Mouse (Mus musculus) gastrocnemius, postnatal 14 days (tissue): Measurements from ENCODE around the gene Des. TPM values are rescaled to one million over a fixed set of nuclear protein-coding genes. Genes with fewer than 3 reads are reported as not detected.
A peak's percentile ranks its signal among the peaks of the same experiment; 100 is the strongest.

Experiments
- DNase-seq: peaks from one replicate; pipeline ENCODE4 v3.0.0; 2021; ENCODE audit warnings: mixed read lengths
- intact Hi-C: fragments of 180-260 bp; cut with DNase I; formaldehyde crosslinking; loops from one replicate; pipeline ENCODE4 v1.15.1; 2025; ENCODE audit warnings: low total_unique reads
- total RNA-seq, 2 experiments: library from RNA; stranded (reverse); gene quantifications; 2 replicates each; pipeline ENCODE4 v1.2.3; 2021

The Des gene
- total RNA-seq, 2 experiments from 2014 or later, result 1,553 to 1,562 TPM

GRCm38 (mm10) chr1:75344291-75345035, 15.7 kb upstream of the Des start:
- peak; percentile 76 for DNase-seq
- intact Hi-C loops, result loop anchor here (5.0 kb wide), 1 partner anchor 123 kb away; no protein-coding TSS in a partner anchor

- peak; percentile 65 for DNase-seq
- intact Hi-C loops, result no loop called here
These were observed 14.8 kb upstream of the Des start for GRCm38 (mm10) chr1:75345036-75345935.

- intact Hi-C loops, result no loop called here
- no peak for DNase-seq
These were observed 12.8 kb upstream of the Des start for GRCm38 (mm10) chr1:75347279-75347678.

GRCm38 (mm10) chr1:75349275-75349674, 10.9 kb upstream of the Des start:
- intact Hi-C loops, result no loop called here
- no peak for DNase-seq

GRCm38 (mm10) chr1:75357261-75357660, 2.9 kb upstream of the Des start:
- DNase-seq, result no peak
- intact Hi-C loops, result no loop called here

GRCm38 (mm10) chr1:75358009-75358408, 2.1 kb upstream of the Des start:
- DNase-seq, result no peak
- intact Hi-C loops, result no loop called here

GRCm38 (mm10) chr1:75359346-75359745, 783 bp upstream of the Des start:
- intact Hi-C loops, result no loop called here
- no peak for DNase-seq

- DNase-seq, result no peak
- intact Hi-C loops, result no loop called here
These were observed 994 bp downstream of the Des start for GRCm38 (mm10) chr1:75361123-75361522.

- intact Hi-C loops, result no loop called here
These were observed 1.6 kb downstream of the Des start for GRCm38 (mm10) chr1:75361750-75362149.

GRCm38 (mm10) chr1:75363868-75364267, 3.7 kb downstream of the Des start:
- intact Hi-C loops, result no loop called here
- no peak for DNase-seq

More at GRCm38 (mm10) chr1:75361750-75362149, 1.6 kb downstream of the Des start:
- DNase-seq, result no peak

GRCm38 (mm10) chr1:75365510-75366137, 5.5 kb downstream of the Des start:
- DNase-seq, result no peak
- intact Hi-C loops, result no loop called here

GRCm38 (mm10) chr1:75369360-75369983, 9.3 kb downstream of the Des start:
- DNase-seq, result no peak
- intact Hi-C loops, result no loop called here

GRCm38 (mm10) chr1:75369984-75370660, 10.0 kb downstream of the Des start:
- intact Hi-C loops, result no loop called here
- peak; percentile 86 for DNase-seq

GRCm38 (mm10) chr1:75371317-75372095, 11.4 kb downstream of the Des start:
- DNase-seq, result peak; percentile 86
- intact Hi-C loops, result no loop called here

- intact Hi-C loops, result no loop called here
- no peak for DNase-seq
These were observed 12.3 kb downstream of the Des start for GRCm38 (mm10) chr1:75372450-75372849.

GRCm38 (mm10) chr1:75373276-75373675, 13.1 kb downstream of the Des start:
- intact Hi-C loops, result no loop called here

GRCm38 (mm10) chr1:75374950-75375936, 15.1 kb downstream of the Des start, which contains the start of gene Speg:
Speg (plus strand) TSS chr1:75375297.
- intact Hi-C loops, result no loop called here
- DNase-seq, result peak; percentile 79

More at GRCm38 (mm10) chr1:75373276-75373675, 13.1 kb downstream of the Des start:
- DNase-seq, result no peak
